Mouse (Mus musculus) embryo, embryonic 10 days (tissue): Measurements from ENCODE around the gene Hoxa10.

ENCODE experiments used
- DNase-seq: peaks from one replicate; pipeline ENCODE4 v3.0.0-alpha.2; 2015; ENCODE audit warnings: low spot score

Gene Hoxa10

GRCm38 (mm10) chr6:52245040-52245756, 4.5 kb upstream of the Hoxa10 start:
- no peak for DNase-seq

GRCm38 (mm10) chr6:52244471-52245039, 3.9 kb upstream of the Hoxa10 start:
- DNase-seq = no peak

GRCm38 (mm10) chr6:52243681-52244121, 3.0 kb upstream of the Hoxa10 start:
- no peak for DNase-seq

- DNase-seq = no peak
Observed at GRCm38 (mm10) chr6:52242801-52243332, 2.2 kb upstream of the Hoxa10 start.

- no peak for DNase-seq
Observed at GRCm38 (mm10) chr6:52241001-52241621, 457 bp upstream of the Hoxa10 start.

GRCm38 (mm10) chr6:52239625-52240388, 847 bp downstream of the Hoxa10 start:
- peak; percentile 30 for DNase-seq

- DNase-seq = no peak
Observed at GRCm38 (mm10) chr6:52238976-52239375, 1.7 kb downstream of the Hoxa10 start.

- no peak for DNase-seq
Observed at GRCm38 (mm10) chr6:52238155-52238545, 2.5 kb downstream of the Hoxa10 start.

GRCm38 (mm10) chr6:52237346-52238154, 3.1 kb downstream of the Hoxa10 start:
- no peak for DNase-seq

GRCm38 (mm10) chr6:52236806-52237205, 3.8 kb downstream of the Hoxa10 start:
- DNase-seq = no peak

- DNase-seq = no peak
Observed at GRCm38 (mm10) chr6:52235866-52236265, 4.8 kb downstream of the Hoxa10 start.

GRCm38 (mm10) chr6:52235267-52235666, 5.4 kb downstream of the Hoxa10 start:
- DNase-seq = no peak

GRCm38 (mm10) chr6:52234428-52235140, 6.1 kb downstream of the Hoxa10 start:
- no peak for DNase-seq

GRCm38 (mm10) chr6:52233546-52234427, 6.9 kb downstream of the Hoxa10 start:
- no peak for DNase-seq

GRCm38 (mm10) chr6:52232984-52233545, 7.6 kb downstream of the Hoxa10 start:
- no peak for DNase-seq

- DNase-seq = peak; percentile 67
Observed at GRCm38 (mm10) chr6:52232568-52232965, 8.1 kb downstream of the Hoxa10 start.

GRCm38 (mm10) chr6:52231885-52232567, 8.6 kb downstream of the Hoxa10 start:
- peak; percentile 65 for DNase-seq

GRCm38 (mm10) chr6:52230516-52231165, 10.0 kb downstream of the Hoxa10 start, which contains the start of gene Hoxa9:
Gene Hoxa9, minus strand, starts transcription at chr6:52231089.
- peak; percentile 58 for DNase-seq
